Mouse (Mus musculus): ENCODE results near the gene Hivep1.

GRCm38 (mm10) chr13:42098522-42098921 is 46.7 kb downstream of the Hivep1 start:
- no peak for TF ChIP-seq GATA1 (IDR thresholded peaks at IDR 0.05; ENCODE audit: low read length)
- no peak for TF ChIP-seq TAL1 (IDR thresholded peaks at IDR 0.05; ENCODE audit: low read length)

All from erythroblast, embryonic 14.5 days (primary cell).